Mouse (Mus musculus) CH12.LX (cell line): ENCODE data around the gene Ccser1. TPM values are rescaled to one million over a fixed set of nuclear protein-coding genes. Genes with fewer than 3 reads are reported as not detected.

ENCODE experiments used
- DNase-seq: peaks from one replicate; pipeline ENCODE4 v3.0.0-alpha.2; 2013; ENCODE audit errors: extremely low read depth
- H3K27ac ChIP-seq: 2 replicates; pipeline ENCODE4 v1.5.1; 2012; ENCODE audit warnings: low read depth, mild to moderate bottlenecking, control low read depth, moderate library complexity; ENCODE audit not compliant: insufficient read depth
- H3K27me3 ChIP-seq: replicated peaks from 2 replicates; pipeline ENCODE3; 2012; ENCODE audit warnings: inconsistent platforms
- H3K36me3 ChIP-seq, 2 experiments: replicated peaks in 1 of 2; 2 replicates each; pipeline versions ENCODE3 to v1.6.1; 2012; ENCODE audit warnings: inconsistent platforms in 1 of 2, low read length in 1 of 2, mild to moderate bottlenecking in 1 of 2, mixed read lengths in 1 of 2, moderate library complexity in 1 of 2; ENCODE audit not compliant: control insufficient read depth in 1 of 2, insufficient read depth in 1 of 2
- H3K4me1 ChIP-seq, 2 experiments: 2 replicates each; pipeline ENCODE4 v1.6.1; 2012; ENCODE audit warnings: inconsistent platforms in 1 of 2, moderate library complexity in 1 of 2; ENCODE audit not compliant: insufficient read depth in 2 of 2, control insufficient read depth in 1 of 2
- H3K4me2 ChIP-seq: 2 replicates; pipeline ENCODE4 v1.6.1; 2012; ENCODE audit warnings: low read depth, mild to moderate bottlenecking, control low read depth; ENCODE audit not compliant: poor library complexity, insufficient read depth, severe bottlenecking
- H3K4me3 ChIP-seq, 3 experiments: fragments of 150-350 bp in 1 of 3; sonication (generic) in 1 of 3; replicated peaks in 1 of 3; 2 replicates each; pipeline versions ENCODE3 to v1.5.1; 2011 to 2012; ENCODE audit warnings: low read depth in 2 of 3, low read length in 2 of 3, mild to moderate bottlenecking in 2 of 3, moderate library complexity in 2 of 3, control low read depth in 1 of 3, improper control_type of control experiment in 1 of 3, inconsistent platforms in 1 of 3, mixed read lengths in 1 of 3; ENCODE audit not compliant: poor library complexity in 1 of 3
- H3K79me2 ChIP-seq: replicated peaks from 2 replicates; pipeline ENCODE4 v1.6.1; 2012; ENCODE audit warnings: mild to moderate bottlenecking, moderate library complexity; ENCODE audit not compliant: control insufficient read depth, poor library complexity, insufficient read depth, severe bottlenecking; ENCODE audit errors: extremely low read depth
- H3K9ac ChIP-seq: 2 replicates; pipeline ENCODE4 v1.6.1; 2012; ENCODE audit warnings: low read depth, mild to moderate bottlenecking, control low read depth, moderate library complexity; ENCODE audit not compliant: insufficient read depth
- H3K9me3 ChIP-seq: replicated peaks from 2 replicates; pipeline ENCODE3; 2012; ENCODE audit warnings: low read length, inconsistent platforms, mixed read lengths
- BHLHE40 ChIP-seq: IDR thresholded peaks from 2 replicates; pipeline ENCODE4 v1.6.1; 2011; ENCODE audit warnings: mild to moderate bottlenecking, low read depth, low read length, improper control_type of control experiment
- CHD2 ChIP-seq: IDR thresholded peaks from 2 replicates; pipeline ENCODE4 v1.6.1; 2011; ENCODE audit warnings: low read length, improper control_type of control experiment
- CTCF ChIP-seq, 2 experiments: IDR thresholded peaks in 1 of 2; conservative IDR thresholded peaks in 1 of 2; 2 replicates each; pipeline ENCODE4 v1.5.1; 2011 to 2012; ENCODE audit warnings: low read depth in 2 of 2, low read length in 2 of 2, improper control_type of control experiment in 1 of 2, inconsistent platforms in 1 of 2, mild to moderate bottlenecking in 1 of 2, moderate library complexity in 1 of 2
- E2F4 ChIP-seq: IDR thresholded peaks from 2 replicates; pipeline ENCODE4 v1.6.1; 2011; ENCODE audit warnings: low read depth, low read length, improper control_type of control experiment; ENCODE audit not compliant: insufficient replicate concordance
- EP300 ChIP-seq: IDR thresholded peaks from 2 replicates; pipeline ENCODE4 v1.6.1; 2011; ENCODE audit warnings: low read length, improper control_type of control experiment
- ETS1 ChIP-seq: conservative IDR thresholded peaks from 2 replicates; pipeline ENCODE4 v1.6.1; 2012; ENCODE audit warnings: low read depth, mild to moderate bottlenecking, inconsistent platforms, low read length, improper control_type of control experiment, moderate library complexity
- GABPA ChIP-seq: IDR thresholded peaks from 2 replicates; pipeline ENCODE4 v1.6.1; 2012; ENCODE audit warnings: low read depth, low read length, improper control_type of control experiment, inconsistent platforms; ENCODE audit not compliant: insufficient replicate concordance
- HCFC1 ChIP-seq: IDR thresholded peaks from 2 replicates; pipeline ENCODE4 v1.6.1; 2012; ENCODE audit warnings: low read depth, mild to moderate bottlenecking, inconsistent platforms, low read length, improper control_type of control experiment
- MAX ChIP-seq: IDR thresholded peaks from 2 replicates; pipeline ENCODE4 v1.6.1; 2011; ENCODE audit warnings: low read length, improper control_type of control experiment
- MAZ ChIP-seq: IDR thresholded peaks from 2 replicates; pipeline ENCODE4 v1.6.1; 2012; ENCODE audit warnings: low read depth, mild to moderate bottlenecking, inconsistent platforms, low read length, improper control_type of control experiment, moderate library complexity
- MEF2A ChIP-seq: IDR thresholded peaks from 2 replicates; pipeline ENCODE4 v1.6.1; 2014; ENCODE audit warnings: low read depth, mild to moderate bottlenecking, inconsistent platforms, low read length, improper control_type of control experiment, borderline replicate concordance
- MXI1 ChIP-seq: IDR thresholded peaks from 2 replicates; pipeline ENCODE4 v1.6.1; 2011; ENCODE audit warnings: mild to moderate bottlenecking, low read depth, low read length, improper control_type of control experiment
- NELFE ChIP-seq: IDR thresholded peaks from 2 replicates; pipeline ENCODE4 v1.6.1; 2011; ENCODE audit warnings: low read depth, low read length, improper control_type of control experiment
- NRF1 ChIP-seq: IDR thresholded peaks from 2 replicates; pipeline ENCODE4 v1.6.1; 2014; ENCODE audit warnings: low read depth, mild to moderate bottlenecking, inconsistent platforms, low read length, improper control_type of control experiment, moderate library complexity
- PAX5 ChIP-seq: IDR thresholded peaks from 2 replicates; pipeline ENCODE4 v1.6.1; 2012; ENCODE audit warnings: low read length, inconsistent platforms, mixed read lengths
- POLR2A ChIP-seq: IDR thresholded peaks from 2 replicates; pipeline ENCODE4 v1.6.1; 2011; ENCODE audit warnings: low read depth, mild to moderate bottlenecking, improper control_type of control experiment, low read length
- POLR2AphosphoS2 ChIP-seq: IDR thresholded peaks from 2 replicates; pipeline ENCODE4 v1.6.1; 2011; ENCODE audit warnings: low read depth, low read length, improper control_type of control experiment
- RAD21 ChIP-seq: IDR thresholded peaks from 2 replicates; pipeline ENCODE4 v1.6.1; 2011; ENCODE audit warnings: low read depth, mild to moderate bottlenecking, low read length, improper control_type of control experiment, moderate library complexity
- RCOR1 ChIP-seq: conservative IDR thresholded peaks from 2 replicates; pipeline ENCODE4 v1.6.1; 2012; ENCODE audit warnings: low read depth, mild to moderate bottlenecking, inconsistent platforms, low read length, improper control_type of control experiment
- SIN3A ChIP-seq: IDR thresholded peaks from 2 replicates; pipeline ENCODE4 v1.6.1; 2012; ENCODE audit warnings: low read length, improper control_type of control experiment, inconsistent platforms
- SMC3 ChIP-seq: IDR thresholded peaks from 2 replicates; pipeline ENCODE4 v1.6.1; 2011; ENCODE audit warnings: low read depth, low read length, improper control_type of control experiment
- UBTF ChIP-seq: IDR thresholded peaks from 2 replicates; pipeline ENCODE4 v1.6.1; 2012; ENCODE audit warnings: low read depth, mild to moderate bottlenecking, inconsistent platforms, low read length, improper control_type of control experiment, moderate library complexity
- USF2 ChIP-seq: conservative IDR thresholded peaks from 2 replicates; pipeline ENCODE4 v1.6.1; 2011; ENCODE audit warnings: low read depth, low read length, improper control_type of control experiment
- ZC3H11A ChIP-seq: IDR thresholded peaks from 2 replicates; pipeline ENCODE4 v1.6.1; 2012; ENCODE audit warnings: low read depth, mild to moderate bottlenecking, inconsistent platforms, low read length, improper control_type of control experiment
- ZKSCAN1 ChIP-seq: IDR thresholded peaks from 2 replicates; pipeline ENCODE4 v1.6.1; 2012; ENCODE audit warnings: low read depth, inconsistent platforms, low read length, improper control_type of control experiment, borderline replicate concordance
- ZMIZ1 ChIP-seq: IDR thresholded peaks from 2 replicates; pipeline ENCODE4 v1.6.1; 2012; ENCODE audit warnings: low read depth, mild to moderate bottlenecking, inconsistent platforms, low read length, improper control_type of control experiment
- dilution Hi-C: fragments of 300-500 bp; cut with MboI; formaldehyde crosslinking; loops from 2 replicates; pipeline ENCODE4 v1.14.3; 2020; ENCODE audit warnings: low sequenced_read_pairs; ENCODE audit not compliant: extremely low pct_unique_long_range_greater_than_20kb, extremely low pct_ligation_motif_present
- in situ Hi-C: fragments of 300-500 bp; cut with MboI; formaldehyde crosslinking; loops from 3 replicates; pipeline ENCODE4 v1.14.3; 2019; ENCODE audit warnings: low sequenced_read_pairs, low pct_ligation_motif_present, low pct_unique_long_range_greater_than_20kb, mixed read lengths
- polyA plus RNA-seq: library from polyadenylated mRNA; unstranded; fragments of >175 nt; gene quantifications from 2 replicates; pipeline ENCODE4 v1.2.1, GENCODE M21; 2012; ENCODE audit warnings: low read depth; ENCODE audit not compliant: insufficient read length
- total RNA-seq, 2 experiments: library from RNA; depleted of rRNA; stranded (reverse); fragments of 300-350 nt in 1 of 2; fragments of >200 nt in 1 of 2; gene quantifications; 2 replicates each; pipeline ENCODE4 v1.2.3; 2012 to 2014

Gene Ccser1
- total and polyA plus RNA-seq, 3 experiments: not detected

DNA sequence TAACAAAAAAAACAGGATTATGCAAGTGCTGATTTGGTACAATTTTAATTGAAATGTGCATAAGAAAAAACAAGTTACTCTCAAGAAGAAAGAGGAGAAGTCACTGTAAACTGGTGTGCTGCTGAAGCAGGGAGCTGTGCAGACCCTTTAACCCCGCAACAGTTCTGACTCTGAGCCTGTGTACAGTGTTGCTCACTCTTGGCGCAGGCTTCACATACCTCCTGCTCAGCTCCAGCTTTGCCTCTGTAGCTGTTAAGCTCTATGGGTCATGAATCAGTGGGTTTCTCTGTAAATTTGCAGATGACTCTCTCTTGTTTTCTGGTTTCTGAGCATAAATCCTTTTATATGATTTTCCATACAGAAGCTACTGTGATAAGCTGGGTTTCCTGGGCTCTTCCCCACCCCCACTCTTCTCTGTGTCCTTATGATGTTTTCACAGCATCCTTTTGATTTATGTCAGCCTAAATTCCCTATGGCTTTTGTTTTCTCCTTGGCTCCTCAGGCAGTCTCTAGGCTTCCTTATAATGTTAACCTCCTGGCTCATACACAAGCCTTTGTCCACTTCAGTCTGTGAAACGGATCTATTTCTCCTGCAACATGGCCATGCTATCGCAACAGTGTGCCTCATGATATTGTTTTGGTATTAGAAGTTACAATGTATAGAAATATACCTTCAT lies 30.1 kb downstream of the Ccser1 start:
- TF ChIP-seq NELFE (no peak), E2F4 (no peak), EP300 (no peak), ETS1 (no peak), NRF1 (no peak), POLR2A (no peak), ZMIZ1 (no peak), MAX (no peak), SIN3A (no peak), RCOR1 (no peak), PAX5 (no peak), USF2 (no peak), MXI1 (no peak), RAD21 (no peak), ZC3H11A (no peak), HCFC1 (no peak), ZKSCAN1 (no peak), MEF2A (no peak), SMC3 (no peak), POLR2AphosphoS2 (no peak)
- H3K9me3 ChIP-seq: peaks cover 41% of the 10 kb centered on the region
- H3K4me1 ChIP-seq: no peaks in the 10 kb centered on the region
- in situ Hi-C loops: no loop called here
- H3K79me2 ChIP-seq: no peaks in the 10 kb centered on the region
- H3K27ac ChIP-seq: no peak overlapping the region
- H3K9ac ChIP-seq: no peak overlapping the region
- DNase-seq: no peak
- H3K27me3 ChIP-seq: no peaks in the 10 kb centered on the region
- no peak overlapping the region for H3K4me3 ChIP-seq
- no peak overlapping the region for H3K4me2 ChIP-seq
- dilution Hi-C loops: no loop called here
- H3K36me3 ChIP-seq: no peaks in the 10 kb centered on the region

DNA sequence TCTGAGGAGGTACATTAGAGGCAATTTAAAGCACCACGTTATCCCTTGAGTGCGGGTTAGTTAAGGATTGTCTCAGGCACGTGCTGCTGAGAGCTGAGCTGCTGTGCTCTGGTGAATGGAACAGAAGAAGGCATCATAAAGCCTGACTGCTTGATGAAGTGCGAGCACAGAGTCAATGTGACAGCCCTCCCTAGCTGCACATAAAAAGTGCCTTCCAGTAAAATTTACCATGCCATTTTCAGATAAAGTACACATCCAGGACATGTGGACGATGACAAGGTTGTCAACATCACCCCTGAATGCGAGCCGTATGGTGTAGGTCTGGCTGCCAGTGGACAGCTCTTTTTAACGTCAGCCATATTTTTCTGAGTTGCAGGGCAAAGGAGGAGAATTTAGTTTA lies 35.6 kb downstream of the Ccser1 start:
- no peak for DNase-seq
- Histone ChIP-seq H3K79me2 (no peaks in the 10 kb centered on the region), H3K4me3 (no peak overlapping the region), H3K27ac (no peak overlapping the region), H3K9me3 (peaks cover 35% of the 10 kb centered on the region), H3K4me2 (no peak overlapping the region), H3K9ac (no peak overlapping the region), H3K4me1 (no peaks in the 10 kb centered on the region), H3K27me3 (no peaks in the 10 kb centered on the region), H3K36me3 (no peaks in the 10 kb centered on the region)
- in situ Hi-C loops: no loop called here
- no peak for TF ChIP-seq CTCF (conservative IDR thresholded peaks at IDR 0.05 in 1 of 2, IDR thresholded peaks at IDR 0.05 in 1 of 2; ENCODE audit: low read depth in 2 of 2, low read length in 2 of 2)
- TF ChIP-seq SIN3A: no peak
- TF ChIP-seq CHD2: no peak
- TF ChIP-seq GABPA: no peak
- TF ChIP-seq UBTF: no peak
- TF ChIP-seq MAZ: no peak
- TF ChIP-seq POLR2AphosphoS2: no peak
- TF ChIP-seq HCFC1: no peak
- no peak for TF ChIP-seq MAX
- TF ChIP-seq BHLHE40: no peak
- dilution Hi-C loops: no loop called here
